Mouse (Mus musculus) kidney, adult 2 months (tissue): ENCODE results near the gene A630023A22Rik.

Source experiments
- CTCF ChIP-seq: fragments of 200-500 bp; conservative IDR thresholded peaks from 2 replicates; pipeline ENCODE4 v1.5.1; 2011; ENCODE audit warnings: low read depth, mild to moderate bottlenecking, control low read depth, low read length, moderate library complexity, mixed read lengths; ENCODE audit not compliant: insufficient read depth, insufficient read length
- POLR2A ChIP-seq: fragments of 200-500 bp; IDR thresholded peaks from one replicate; pipeline ENCODE4 v1.6.1; 2011; ENCODE audit warnings: low read depth, low read length, control low read depth

DNA sequence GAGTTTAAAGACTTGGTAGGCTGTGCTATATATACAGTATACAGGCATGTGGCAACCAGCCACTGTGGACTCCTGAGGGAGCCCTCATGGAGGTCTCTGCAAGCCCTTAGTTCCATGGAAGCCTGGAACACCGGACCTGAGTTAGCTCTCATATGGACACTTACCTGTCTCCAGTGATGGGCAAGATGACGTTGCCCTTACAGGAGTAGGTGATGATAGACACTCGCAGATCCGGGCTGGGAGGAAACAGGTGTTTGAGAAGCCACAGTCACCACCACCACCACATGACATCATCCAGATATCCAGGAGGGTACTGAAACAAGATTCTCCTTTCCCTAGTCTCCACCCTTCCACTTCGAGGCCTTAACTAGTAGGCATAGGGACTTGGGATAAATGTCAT is 100.2 kb downstream of the A630023A22Rik start:
- no peak for TF ChIP-seq CTCF
- no peak for TF ChIP-seq POLR2A
